Mouse (Mus musculus): ENCODE data around the gene Hdlbp.
"Not testable (repeated sequence)": the region's sequence is repeated elsewhere in the genome, so short reads cannot be mapped to it uniquely, and the experiment has no call there.

DNA sequence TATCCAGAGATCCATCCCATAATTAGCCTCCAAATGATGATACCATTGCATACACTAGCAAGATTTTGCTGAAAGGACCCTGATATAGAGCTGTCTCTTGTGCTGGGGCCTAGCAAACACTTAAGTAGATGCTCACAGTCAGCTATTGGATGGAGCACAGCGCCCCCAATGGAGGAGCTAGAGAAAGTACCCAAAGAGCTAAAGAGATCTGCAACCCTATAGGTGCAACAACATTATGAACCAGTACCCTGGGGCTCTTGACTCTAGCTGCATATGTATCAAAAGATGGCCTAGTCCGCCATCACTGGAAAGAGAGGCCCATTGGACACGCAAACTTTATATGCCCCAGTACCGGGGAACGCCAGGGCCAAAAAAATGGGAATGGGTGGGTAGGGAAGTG is 28.5 kb downstream of the Hdlbp start:
- peak in 2 of 3 experiments; percentile 21 to 31; a peak in 2 of 6 replicates for TF ChIP-seq CTCF (IDR thresholded peaks at IDR 0.05 in 2 of 3, conservative IDR thresholded peaks at IDR 0.05 in 1 of 3; ENCODE audit: control insufficient read depth in 1 of 3, insufficient read depth in 1 of 3, low read depth in 2 of 3, low read length in 3 of 3, poor library complexity in 1 of 3, severe bottlenecking in 1 of 3)
- not testable (repeated sequence) for TF ChIP-seq POLR2A (IDR thresholded peaks at IDR 0.05; ENCODE audit: control insufficient read depth in 1 of 2, insufficient read depth in 1 of 2, low read depth in 1 of 2, low read length in 2 of 2, poor library complexity in 1 of 2); SMC3 (IDR thresholded peaks at IDR 0.05; ENCODE audit: low read depth, low read length); USF1 (IDR thresholded peaks at IDR 0.05; ENCODE audit: low read depth, low read length); SIN3A (IDR thresholded peaks at IDR 0.05; ENCODE audit: low read length)
